Mouse (Mus musculus) liver, postnatal 0 days (tissue): ENCODE results near the gene Dnaic1. TPM values are rescaled to one million over a fixed set of nuclear protein-coding genes. Genes with fewer than 3 reads are reported as not detected.

Experiments used
- ATAC-seq: fragments of 200-750 bp; cut with Nextera tagmentation; 2 replicates; pipeline ENCODE4 v1.8.0; 2017; ENCODE audit warnings: mild to moderate bottlenecking, moderate library complexity
- DNase-seq: peaks from one replicate; pipeline ENCODE4 v3.0.0-alpha.2; 2016
- H3K27ac ChIP-seq: fragments of 300-500 bp; sonication (generic); 2 replicates; pipeline ENCODE4 v1.5.1; 2014; ENCODE audit warnings: antibody characterized with exemption, moderate library complexity, mild to moderate bottlenecking, low read depth
- H3K27me3 ChIP-seq: fragments of 300-500 bp; sonication (generic); 2 replicates; pipeline ENCODE4 v1.6.1; 2014; ENCODE audit warnings: low read length, control low read depth, mixed read lengths; ENCODE audit not compliant: insufficient read depth
- H3K36me3 ChIP-seq: fragments of 300-500 bp; sonication (generic); replicated peaks from 2 replicates; pipeline ENCODE4 v1.6.1; 2014; ENCODE audit warnings: mild to moderate bottlenecking, control low read depth, low read length, moderate library complexity, mixed read lengths; ENCODE audit not compliant: insufficient read depth
- H3K4me1 ChIP-seq: fragments of 300-500 bp; sonication (generic); 2 replicates; pipeline ENCODE4 v1.6.1; 2014; ENCODE audit warnings: antibody characterized with exemption, mild to moderate bottlenecking, control low read depth; ENCODE audit not compliant: insufficient read depth
- H3K4me2 ChIP-seq: fragments of 300-500 bp; sonication (generic); 2 replicates; pipeline ENCODE4 v1.6.1; 2014; ENCODE audit warnings: low read depth, mild to moderate bottlenecking, low read length, moderate library complexity, mixed read lengths
- H3K4me3 ChIP-seq: fragments of 300-500 bp; sonication (generic); 2 replicates; pipeline ENCODE4 v1.5.1; 2014; ENCODE audit warnings: low read depth, low read length
- H3K9ac ChIP-seq: fragments of 300-500 bp; sonication (generic); replicated peaks from 2 replicates; pipeline ENCODE4 v1.6.1; 2014; ENCODE audit warnings: mild to moderate bottlenecking, moderate library complexity
- H3K9me3 ChIP-seq: fragments of 300-500 bp; sonication (generic); 2 replicates; pipeline ENCODE4 v1.6.1; 2016; ENCODE audit warnings: mild to moderate bottlenecking, control low read depth, low read length, mixed read lengths
- CTCF ChIP-seq: sonication (generic); IDR thresholded peaks from 2 replicates; pipeline ENCODE4 v1.5.1; 2016; ENCODE audit warnings: antibody characterized with exemption, low read depth
- EP300 ChIP-seq: IDR thresholded peaks from 2 replicates; pipeline ENCODE4 v1.6.1; 2016; ENCODE audit warnings: antibody characterized with exemption, low read depth, mild to moderate bottlenecking
- WGBS: fragments of 180-500 bp; shearing (Covaris S2); extraction: QIAGEN DNeasy Blood & Tissue Kit; methylation state at CpG from one replicate; pipeline ENCODE4 v1.1.7; 2014; ENCODE audit not compliant: insufficient replicate concordance; 5-methylcytosine and 5-hydroxymethylcytosine counted together
- polyA plus RNA-seq: library from polyadenylated mRNA; unstranded; fragments of >200 nt; fragmentation: Nextera tagmentation; extraction: Ambion mirVana; gene quantifications from 2 replicates; pipeline ENCODE4 v1.2.1, GENCODE M21; 2015

The Dnaic1 gene
- polyA plus RNA-seq, 1 experiment from 2014 or later, result 14.2 TPM

- DNase-seq (no peak), ATAC-seq (no peak)
- H3K4me2 ChIP-seq, result no peak overlapping the region
- H3K9me3 ChIP-seq, result no peaks in the 10 kb centered on the region
- no peak overlapping the region for H3K4me3 ChIP-seq
- no peaks in the 10 kb centered on the region for H3K4me1 ChIP-seq
- 61% methylated on average over 6 of the region's 6 CpGs for WGBS
- H3K27ac ChIP-seq, result no peak overlapping the region
- H3K9ac ChIP-seq, result no peak overlapping the region
- peaks cover 7% of the 10 kb centered on the region; the same call in 1 of the 2 replicates for H3K27me3 ChIP-seq
- TF ChIP-seq CTCF, result no peak
- TF ChIP-seq EP300, result no peak
- no peaks in the 10 kb centered on the region for H3K36me3 ChIP-seq
Measured at GRCm38 (mm10) chr4:41653730-41654129, 84.2 kb downstream of the Dnaic1 start.

- Histone ChIP-seq H3K4me1 (no peaks in the 10 kb centered on the region), H3K36me3 (no peaks in the 10 kb centered on the region), H3K9ac (no peak overlapping the region), H3K9me3 (no peaks in the 10 kb centered on the region), H3K4me3 (no peak overlapping the region), H3K4me2 (no peak overlapping the region), H3K27me3 (peaks cover 7% of the 10 kb centered on the region; the same call in 1 of the 2 replicates), H3K27ac (no peak overlapping the region)
- DNase-seq (peak; percentile 60), ATAC-seq (no peak)
- 20% methylated on average over 7 of the region's 7 CpGs for WGBS
- peak; percentile 63 for TF ChIP-seq CTCF
- TF ChIP-seq EP300, result no peak
Measured at GRCm38 (mm10) chr4:41654217-41654616, 84.6 kb downstream of the Dnaic1 start.

GRCm38 (mm10) chr4:41655525-41655924, 86.0 kb downstream of the Dnaic1 start:
- Histone ChIP-seq H3K4me1 (no peaks in the 10 kb centered on the region), H3K4me3 (no peak overlapping the region), H3K9ac (no peak overlapping the region), H3K4me2 (no peak overlapping the region), H3K27ac (no peak overlapping the region), H3K9me3 (no peaks in the 10 kb centered on the region), H3K36me3 (no peaks in the 10 kb centered on the region), H3K27me3 (peaks cover 7% of the 10 kb centered on the region; the same call in 1 of the 2 replicates)
- ATAC-seq, result no peak
- 81% methylated on average over 2 of the region's 2 CpGs for WGBS
- TF ChIP-seq CTCF (no peak), EP300 (no peak)
- DNase-seq, result no peak

GRCm38 (mm10) chr4:41658566-41659384, 89.2 kb downstream of the Dnaic1 start:
- H3K4me3 ChIP-seq, result no peak overlapping the region
- H3K9ac ChIP-seq, result no peak overlapping the region
- DNase-seq (no peak), ATAC-seq (peak; percentile 14; the same call in 1 of the 2 replicates)
- H3K9me3 ChIP-seq, result no peaks in the 10 kb centered on the region
- no peaks in the 10 kb centered on the region for H3K36me3 ChIP-seq
- peaks cover 10% of the 10 kb centered on the region; the same call in 1 of the 2 replicates for H3K27me3 ChIP-seq
- TF ChIP-seq EP300, result no peak
- no peak for TF ChIP-seq CTCF
- no peak overlapping the region for H3K27ac ChIP-seq
- H3K4me1 ChIP-seq, result peaks cover 6% of the 10 kb centered on the region
- H3K4me2 ChIP-seq, result no peak overlapping the region
- 11% methylated on average over 19 of the region's 25 CpGs for WGBS

GRCm38 (mm10) chr4:41659556-41659955, 90.0 kb downstream of the Dnaic1 start:
- DNase-seq (no peak), ATAC-seq (no peak)
- no peak overlapping the region for H3K4me2 ChIP-seq
- peaks cover 6% of the 10 kb centered on the region for H3K4me1 ChIP-seq
- H3K9me3 ChIP-seq, result no peaks in the 10 kb centered on the region
- peaks cover 10% of the 10 kb centered on the region; the same call in 1 of the 2 replicates for H3K27me3 ChIP-seq
- no peak overlapping the region for H3K4me3 ChIP-seq
- no peak overlapping the region for H3K27ac ChIP-seq
- no peak overlapping the region for H3K9ac ChIP-seq
- TF ChIP-seq EP300, result no peak
- no peak for TF ChIP-seq CTCF
- no peaks in the 10 kb centered on the region for H3K36me3 ChIP-seq
- WGBS, result 68% methylated on average over 13 of the region's 13 CpGs

GRCm38 (mm10) chr4:41660851-41661430, 91.4 kb downstream of the Dnaic1 start:
- 49% methylated on average over 11 of the region's 11 CpGs for WGBS
- H3K4me1 ChIP-seq, result peaks cover 6% of the 10 kb centered on the region
- H3K27me3 ChIP-seq, result peaks cover 16% of the 10 kb centered on the region
- no peaks in the 10 kb centered on the region for H3K36me3 ChIP-seq
- no peak overlapping the region for H3K4me2 ChIP-seq
- no peak overlapping the region for H3K9ac ChIP-seq
- H3K4me3 ChIP-seq, result no peak overlapping the region
- no peak for ATAC-seq
- no peak for TF ChIP-seq EP300
- no peak for TF ChIP-seq CTCF
- DNase-seq, result peak; percentile 60
- no peaks in the 10 kb centered on the region for H3K9me3 ChIP-seq
- H3K27ac ChIP-seq, result no peak overlapping the region
